Mouse (Mus musculus) thymus, postnatal 0 days (tissue): Measurements from ENCODE around the gene Fam228a. TPM values are rescaled to one million over a fixed set of nuclear protein-coding genes. Genes with fewer than 3 reads are reported as not detected.
"Not testable (repeated sequence)": the region's sequence is repeated elsewhere in the genome, so short reads cannot be mapped to it uniquely, and the experiment has no call there.

Experiments
- DNase-seq: peaks from one replicate; pipeline ENCODE4 v3.0.0-alpha.2; 2015; ENCODE audit warnings: low spot score
- polyA plus RNA-seq: library from polyadenylated mRNA; unstranded; fragments of >200 nt; fragmentation: Nextera tagmentation; extraction: Ambion mirVana; gene quantifications from 2 replicates; pipeline ENCODE4 v1.2.1, GENCODE M21; 2015

Gene Fam228a
- polyA plus RNA-seq, 1 experiment from 2014 or later: 0.20 TPM

GRCm38 (mm10) chr12:4719066-4719761, 19.0 kb downstream of the Fam228a start:
- no peak for DNase-seq

- DNase-seq: peak; percentile 54
Measured at GRCm38 (mm10) chr12:4717417-4717816, 20.8 kb downstream of the Fam228a start.

GRCm38 (mm10) chr12:4715606-4716005, 22.6 kb downstream of the Fam228a start:
- no peak for DNase-seq

- DNase-seq: no peak
Measured at GRCm38 (mm10) chr12:4713361-4713760, 24.9 kb downstream of the Fam228a start.

GRCm38 (mm10) chr12:4709926-4710325, 28.3 kb downstream of the Fam228a start:
- no peak for DNase-seq

GRCm38 (mm10) chr12:4708881-4709604, 29.2 kb downstream of the Fam228a start:
- no peak for DNase-seq

GRCm38 (mm10) chr12:4708296-4708695, 29.9 kb downstream of the Fam228a start:
- DNase-seq: no peak

GRCm38 (mm10) chr12:4707488-4708017, 30.7 kb downstream of the Fam228a start:
- DNase-seq: peak; percentile 41

- no peak for DNase-seq
Measured at GRCm38 (mm10) chr12:4706901-4707300, 31.3 kb downstream of the Fam228a start.

GRCm38 (mm10) chr12:4706175-4706574, 32.1 kb downstream of the Fam228a start:
- no peak for DNase-seq

- not testable (repeated sequence) for DNase-seq
Measured at GRCm38 (mm10) chr12:4705626-4706025, 32.6 kb downstream of the Fam228a start.

GRCm38 (mm10) chr12:4694534-4694933, 43.7 kb downstream of the Fam228a start:
- DNase-seq: no peak

GRCm38 (mm10) chr12:4691193-4691592, 47.0 kb downstream of the Fam228a start:
- DNase-seq: no peak

GRCm38 (mm10) chr12:4689341-4689740, 48.9 kb downstream of the Fam228a start:
- no peak for DNase-seq

- DNase-seq: no peak
Measured at GRCm38 (mm10) chr12:4688386-4688785, 49.8 kb downstream of the Fam228a start.

GRCm38 (mm10) chr12:4685441-4685840, 52.8 kb downstream of the Fam228a start:
- DNase-seq: no peak

- DNase-seq: no peak
Measured at GRCm38 (mm10) chr12:4679971-4680370, 58.3 kb downstream of the Fam228a start.

- no peak for DNase-seq
Measured at GRCm38 (mm10) chr12:4676336-4676735, 61.9 kb downstream of the Fam228a start.

- DNase-seq: no peak
Measured at GRCm38 (mm10) chr12:4665675-4666037, 72.6 kb downstream of the Fam228a start.

GRCm38 (mm10) chr12:4664929-4665674, 73.1 kb downstream of the Fam228a start:
- DNase-seq: no peak
